Mouse (Mus musculus): ENCODE measurements around the gene Oprm1. TPM values are rescaled to one million over a fixed set of nuclear protein-coding genes. Genes with fewer than 3 reads are reported as not detected.

The Oprm1 gene
- total and polyA plus RNA-seq, 3 experiments = 0.05 TPM; not detected in 2

DNA sequence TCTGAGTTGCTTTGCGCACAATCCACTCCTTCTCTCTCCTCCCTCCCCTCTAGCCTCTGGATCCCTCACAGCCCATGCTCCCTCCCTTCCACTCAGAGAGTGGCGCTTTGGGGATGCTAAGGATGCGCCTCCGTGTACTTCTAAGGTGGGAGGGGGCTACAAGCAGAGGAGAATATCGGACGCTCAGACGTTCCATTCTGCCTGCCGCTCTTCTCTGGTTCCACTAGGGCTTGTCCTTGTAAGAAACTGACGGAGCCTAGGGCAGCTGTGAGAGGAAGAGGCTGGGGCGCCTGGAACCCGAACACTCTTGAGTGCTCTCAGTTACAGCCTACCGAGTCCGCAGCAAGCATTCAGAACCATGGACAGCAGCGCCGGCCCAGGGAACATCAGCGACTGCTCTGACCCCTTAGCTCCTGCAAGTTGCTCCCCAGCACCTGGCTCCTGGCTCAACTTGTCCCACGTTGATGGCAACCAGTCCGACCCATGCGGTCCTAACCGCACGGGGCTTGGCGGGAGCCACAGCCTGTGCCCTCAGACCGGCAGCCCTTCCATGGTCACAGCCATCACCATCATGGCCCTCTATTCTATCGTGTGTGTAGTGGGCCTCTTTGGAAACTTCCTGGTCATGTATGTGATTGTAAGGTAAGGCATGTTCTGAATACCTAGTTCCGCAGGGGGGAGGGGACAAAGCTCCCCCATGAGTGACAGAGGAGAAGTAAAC lies 30.4 kb downstream of the Oprm1 start:
- 0 out of 2 replicates have a peak, but pooled peaks cover 3% of the 10 kb centered on the region for H3K9me3 ChIP-seq (replicated peaks)
- no peak overlapping the region for H3K4me3 ChIP-seq (ENCODE audit: low read depth, low read length)
- H3K4me1 ChIP-seq (ENCODE audit: insufficient read depth, low read depth, low read length) = no peaks in the 10 kb centered on the region
- no peak for TF ChIP-seq GATA2 (IDR thresholded peaks at IDR 0.05; ENCODE audit: borderline replicate concordance, low read depth, low read length)
- TF ChIP-seq POLR2AphosphoS5 (IDR thresholded peaks at IDR 0.05; ENCODE audit: insufficient replicate concordance, low read depth, low read length) = no peak
- TF ChIP-seq TAL1 (conservative IDR thresholded peaks at IDR 0.05; ENCODE audit: low read depth, low read length) = no peak
- no peak for TF ChIP-seq CTCF (IDR thresholded peaks at IDR 0.05; ENCODE audit: low read depth, low read length)
- no peak for TF ChIP-seq GATA1 (IDR thresholded peaks at IDR 0.05; ENCODE audit: borderline replicate concordance, low read length)
- no peaks in the 10 kb centered on the region for H3K36me3 ChIP-seq (replicated peaks)
- DNase-seq (ENCODE audit: low spot score) (no peak), ATAC-seq (ENCODE audit: extremely low read depth, insufficient number of reproducible peaks, low FRiP score, poor library complexity, severe bottlenecking) (no peak)
- no peaks in the 10 kb centered on the region for H3K27me3 ChIP-seq (ENCODE audit: insufficient read depth, low read length)

DNA sequence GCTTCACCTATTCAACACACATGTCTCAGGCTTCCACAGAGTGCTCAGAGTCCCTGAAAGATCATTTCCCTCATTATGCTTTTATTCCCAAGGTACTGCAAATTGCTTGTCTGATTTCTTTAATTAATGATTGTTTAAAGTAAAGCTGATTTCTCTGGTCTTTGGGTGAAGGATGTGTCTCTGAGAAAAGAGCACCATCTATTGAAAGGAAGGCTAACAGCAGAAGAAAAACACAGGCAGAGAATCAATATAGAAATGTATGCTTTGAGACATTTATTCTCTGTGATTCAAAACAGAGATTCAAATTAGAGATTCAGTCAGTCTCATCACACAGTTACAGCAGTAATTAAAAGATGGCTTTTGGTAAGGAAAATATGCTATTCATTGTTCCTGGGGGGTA lies 31.9 kb downstream of the Oprm1 start:
- H3K4me3 ChIP-seq (ENCODE audit: low read depth, low read length) = no peak overlapping the region
- TF ChIP-seq GATA2 (IDR thresholded peaks at IDR 0.05; ENCODE audit: borderline replicate concordance, low read depth, low read length) (no peak), TAL1 (conservative IDR thresholded peaks at IDR 0.05; ENCODE audit: low read depth, low read length) (no peak), POLR2AphosphoS5 (IDR thresholded peaks at IDR 0.05; ENCODE audit: insufficient replicate concordance, low read depth, low read length) (no peak), GATA1 (IDR thresholded peaks at IDR 0.05; ENCODE audit: borderline replicate concordance, low read length) (no peak), CTCF (IDR thresholded peaks at IDR 0.05; ENCODE audit: low read depth, low read length) (no peak)
- H3K27me3 ChIP-seq (ENCODE audit: insufficient read depth, low read length) = no peaks in the 10 kb centered on the region
- ATAC-seq (ENCODE audit: extremely low read depth, insufficient number of reproducible peaks, low FRiP score, poor library complexity, severe bottlenecking) (no peak), DNase-seq (ENCODE audit: low spot score) (no peak)
- H3K9me3 ChIP-seq (replicated peaks) = 0 out of 2 replicates have a peak, but pooled peaks cover 3% of the 10 kb centered on the region
- no peaks in the 10 kb centered on the region for H3K36me3 ChIP-seq (replicated peaks)
- no peaks in the 10 kb centered on the region for H3K4me1 ChIP-seq (ENCODE audit: insufficient read depth, low read depth, low read length)

GRCm38 (mm10) chr10:6820626-6821025 lies 62.3 kb downstream of the Oprm1 start:
- ATAC-seq (ENCODE audit: extremely low read depth, insufficient number of reproducible peaks, low FRiP score, poor library complexity, severe bottlenecking) = no peak

GRCm38 (mm10) chr10:6842225-6842624 lies 83.9 kb downstream of the Oprm1 start:
- Histone ChIP-seq H3K4me3 (ENCODE audit: low read depth, low read length) (no peak overlapping the region), H3K9me3 (replicated peaks) (no peaks in the 10 kb centered on the region), H3K36me3 (replicated peaks) (no peaks in the 10 kb centered on the region), H3K27me3 (ENCODE audit: insufficient read depth, low read length) (no peaks in the 10 kb centered on the region), H3K4me1 (ENCODE audit: insufficient read depth, low read depth, low read length) (no peaks in the 10 kb centered on the region)
- ATAC-seq (ENCODE audit: extremely low read depth, insufficient number of reproducible peaks, low FRiP score, poor library complexity, severe bottlenecking) = no peak
- TF ChIP-seq POLR2AphosphoS5 (IDR thresholded peaks at IDR 0.05; ENCODE audit: insufficient replicate concordance, low read depth, low read length) (no peak), GATA2 (IDR thresholded peaks at IDR 0.05; ENCODE audit: borderline replicate concordance, low read depth, low read length) (no peak), CTCF (IDR thresholded peaks at IDR 0.05; ENCODE audit: low read depth, low read length) (no peak), GATA1 (IDR thresholded peaks at IDR 0.05; ENCODE audit: borderline replicate concordance, low read length) (no peak), TAL1 (conservative IDR thresholded peaks at IDR 0.05; ENCODE audit: low read depth, low read length) (no peak)
- no peak for DNase-seq (ENCODE audit: low spot score)

More at GRCm38 (mm10) chr10:6820626-6821025, 62.3 kb downstream of the Oprm1 start:
- TF ChIP-seq CTCF (IDR thresholded peaks at IDR 0.05; ENCODE audit: low read depth, low read length) = no peak
- H3K4me1 ChIP-seq (ENCODE audit: insufficient read depth, low read depth, low read length) = no peaks in the 10 kb centered on the region
- H3K9me3 ChIP-seq (replicated peaks) = no peaks in the 10 kb centered on the region
- DNase-seq (ENCODE audit: low spot score) = no peak
- H3K4me3 ChIP-seq (ENCODE audit: low read depth, low read length) = no peak overlapping the region
- no peaks in the 10 kb centered on the region for H3K27me3 ChIP-seq (ENCODE audit: insufficient read depth, low read length)
- no peaks in the 10 kb centered on the region for H3K36me3 ChIP-seq (replicated peaks)

GRCm38 (mm10) chr10:6846283-6846682 lies 88.0 kb downstream of the Oprm1 start:
- H3K4me1 ChIP-seq (ENCODE audit: insufficient read depth, low read depth, low read length) = no peaks in the 10 kb centered on the region
- ATAC-seq (ENCODE audit: extremely low read depth, insufficient number of reproducible peaks, low FRiP score, poor library complexity, severe bottlenecking) (no peak), DNase-seq (ENCODE audit: low spot score) (no peak)
- no peak for TF ChIP-seq GATA1 (IDR thresholded peaks at IDR 0.05; ENCODE audit: borderline replicate concordance, low read length)
- TF ChIP-seq POLR2AphosphoS5 (IDR thresholded peaks at IDR 0.05; ENCODE audit: insufficient replicate concordance, low read depth, low read length) = no peak
- no peak for TF ChIP-seq CTCF (IDR thresholded peaks at IDR 0.05; ENCODE audit: low read depth, low read length)
- TF ChIP-seq GATA2 (IDR thresholded peaks at IDR 0.05; ENCODE audit: borderline replicate concordance, low read depth, low read length) = no peak
- TF ChIP-seq TAL1 (conservative IDR thresholded peaks at IDR 0.05; ENCODE audit: low read depth, low read length) = no peak
- H3K36me3 ChIP-seq (replicated peaks) = no peaks in the 10 kb centered on the region
- no peaks in the 10 kb centered on the region for H3K9me3 ChIP-seq (replicated peaks)
- H3K4me3 ChIP-seq (ENCODE audit: low read depth, low read length) = no peak overlapping the region
- H3K27me3 ChIP-seq (ENCODE audit: insufficient read depth, low read length) = no peaks in the 10 kb centered on the region

DNA sequence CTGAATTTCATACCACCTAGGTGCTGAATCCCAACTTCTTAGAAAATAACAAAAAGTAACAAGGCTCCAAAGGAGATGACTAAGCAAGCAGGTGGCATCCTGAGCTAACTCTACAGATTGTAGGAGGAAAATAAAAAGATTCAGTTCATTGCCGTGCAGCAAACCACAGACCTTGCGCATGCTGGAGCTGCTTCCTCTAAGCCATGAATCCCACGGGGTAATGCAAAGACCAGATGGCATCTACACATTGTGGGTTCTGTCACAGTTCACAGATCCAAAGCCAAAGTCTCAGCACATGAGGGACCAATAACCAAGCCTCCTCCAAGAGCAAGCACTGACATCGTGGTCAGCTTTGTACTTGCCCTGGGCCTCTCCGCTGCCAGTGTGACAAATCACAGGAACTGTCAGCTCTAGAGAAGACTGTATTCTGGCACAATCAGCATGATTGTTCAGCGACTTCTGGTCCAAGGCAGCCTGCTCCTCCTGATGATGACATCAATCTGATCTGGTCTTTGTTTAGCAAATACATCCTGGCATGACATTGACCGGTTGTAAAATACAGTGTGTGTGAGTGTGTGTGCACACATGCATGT lies 90.0 kb downstream of the Oprm1 start:
- H3K9me3 ChIP-seq (replicated peaks) = no peaks in the 10 kb centered on the region
- no peak overlapping the region for H3K4me3 ChIP-seq (ENCODE audit: low read depth, low read length)
- H3K36me3 ChIP-seq (replicated peaks) = no peaks in the 10 kb centered on the region
- no peak for ATAC-seq (ENCODE audit: extremely low read depth, insufficient number of reproducible peaks, low FRiP score, poor library complexity, severe bottlenecking)
- H3K27me3 ChIP-seq (ENCODE audit: insufficient read depth, low read length) = no peaks in the 10 kb centered on the region
- no peak for DNase-seq (ENCODE audit: low spot score)
- no peaks in the 10 kb centered on the region for H3K4me1 ChIP-seq (ENCODE audit: insufficient read depth, low read depth, low read length)
- no peak for TF ChIP-seq GATA2 (IDR thresholded peaks at IDR 0.05; ENCODE audit: borderline replicate concordance, low read depth, low read length)
- TF ChIP-seq POLR2AphosphoS5 (IDR thresholded peaks at IDR 0.05; ENCODE audit: insufficient replicate concordance, low read depth, low read length) = no peak
- TF ChIP-seq CTCF (IDR thresholded peaks at IDR 0.05; ENCODE audit: low read depth, low read length) = no peak
- TF ChIP-seq TAL1 (conservative IDR thresholded peaks at IDR 0.05; ENCODE audit: low read depth, low read length) = no peak
- TF ChIP-seq GATA1 (IDR thresholded peaks at IDR 0.05; ENCODE audit: borderline replicate concordance, low read length) = no peak

Data from G1E (cell line).